Mouse (Mus musculus): Measurements from ENCODE around the gene Slc22a1.

Gene Slc22a1

GRCm38 (mm10) chr17:12631771-12632600 is 43.6 kb downstream of the Slc22a1 start:
- peak; percentile 8 for DNase-seq (ENCODE audit: low spot score)

- no peak for DNase-seq (ENCODE audit: low spot score)
Measured at GRCm38 (mm10) chr17:12630976-12631730, 44.5 kb downstream of the Slc22a1 start.

GRCm38 (mm10) chr17:12627983-12628382 is 47.6 kb downstream of the Slc22a1 start:
- DNase-seq (ENCODE audit: low spot score), result no peak

- no peak for DNase-seq (ENCODE audit: low spot score)
Measured at GRCm38 (mm10) chr17:12619641-12620040, 56.0 kb downstream of the Slc22a1 start.

GRCm38 (mm10) chr17:12615429-12615828 is 60.2 kb downstream of the Slc22a1 start:
- peak; percentile 3 for DNase-seq (ENCODE audit: low spot score)

- DNase-seq (ENCODE audit: low spot score), result no peak
Measured at GRCm38 (mm10) chr17:12614511-12615385, 60.9 kb downstream of the Slc22a1 start.

- DNase-seq (ENCODE audit: low spot score), result no peak
Measured at GRCm38 (mm10) chr17:12607202-12607601, 68.4 kb downstream of the Slc22a1 start.

GRCm38 (mm10) chr17:12606634-12607033 is 69.0 kb downstream of the Slc22a1 start:
- no peak for DNase-seq (ENCODE audit: low spot score)

Data from T-cell, adult 2 months (primary cell).